Mouse (Mus musculus): Measurements from ENCODE around the gene Coro6.
A peak's percentile ranks its signal among the peaks of the same experiment; 100 is the strongest.

DNA sequence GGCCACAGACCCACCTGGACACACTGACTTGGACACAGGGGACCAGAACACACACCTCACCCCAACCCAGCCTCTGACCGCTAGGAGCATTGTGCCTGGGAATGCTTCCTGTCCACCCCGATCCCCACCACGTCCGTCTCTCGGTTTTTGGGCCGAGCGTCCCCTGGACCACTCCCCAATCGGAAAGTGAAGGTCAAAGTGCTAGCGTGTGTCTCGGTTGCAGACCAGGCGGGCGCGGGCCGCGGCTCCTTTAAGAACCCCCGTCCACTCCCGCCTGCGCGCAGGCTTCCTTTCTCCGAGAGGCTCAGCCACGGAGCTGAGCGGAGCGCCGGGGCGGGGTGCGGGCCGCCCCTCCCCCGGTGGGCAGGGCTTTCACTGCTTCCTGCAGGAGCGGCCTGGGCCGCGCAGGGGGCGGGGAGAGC is 30.7 kb downstream of the Coro6 start:
- TF ChIP-seq CTCF (IDR thresholded peaks at IDR 0.05; ENCODE audit: borderline replicate concordance, control insufficient read depth, extremely low read depth, insufficient read depth, low read length, poor library complexity) (peak; percentile 74; the same call in 1 of the 2 replicates), POLR2A (IDR thresholded peaks at IDR 0.05; ENCODE audit: control insufficient read depth, extremely low read depth, insufficient read depth, low read length, poor library complexity) (peak; percentile 73)

Data from thymus, adult 2 months (tissue).